Mouse (Mus musculus) forebrain, embryonic 14.5 days (tissue): ENCODE measurements around the gene Atp5s. TPM values are rescaled to one million over a fixed set of nuclear protein-coding genes. Genes with fewer than 3 reads are reported as not detected.

Source experiments
- ATAC-seq: fragments of 200-750 bp; cut with Nextera tagmentation; 2 replicates; pipeline ENCODE4 v1.8.0; 2017; ENCODE audit warnings: mild to moderate bottlenecking, moderate library complexity
- DNase-seq: peaks from one replicate; pipeline ENCODE4 v3.0.0-alpha.2; 2015; ENCODE audit warnings: low spot score
- H3K27ac ChIP-seq: fragments of 300-500 bp; sonication (generic); 2 replicates; pipeline ENCODE4 v1.5.1; 2014; ENCODE audit warnings: low read depth, mild to moderate bottlenecking, control low read depth, low read length, moderate library complexity
- H3K27me3 ChIP-seq: fragments of 300-500 bp; sonication (generic); replicated peaks from 2 replicates; pipeline ENCODE4 v1.6.1; 2014; ENCODE audit warnings: low read length, control low read depth, mixed read lengths; ENCODE audit not compliant: control insufficient read depth, insufficient read depth
- H3K36me3 ChIP-seq: fragments of 300-500 bp; sonication (generic); 2 replicates; pipeline ENCODE4 v1.6.1; 2014; ENCODE audit warnings: low read length, control low read depth; ENCODE audit not compliant: control insufficient read depth, insufficient read depth
- H3K4me1 ChIP-seq: fragments of 300-500 bp; sonication (generic); 2 replicates; pipeline ENCODE4 v1.6.1; 2014; ENCODE audit warnings: antibody characterized with exemption, low read length, control low read depth; ENCODE audit not compliant: control insufficient read depth, insufficient read depth
- H3K4me2 ChIP-seq: fragments of 300-500 bp; sonication (generic); 2 replicates; pipeline ENCODE4 v1.6.1; 2014; ENCODE audit warnings: mild to moderate bottlenecking, control low read depth, low read length
- H3K4me3 ChIP-seq: fragments of 300-500 bp; sonication (generic); 2 replicates; pipeline ENCODE4 v1.5.1; 2014; ENCODE audit warnings: low read depth, low read length, control low read depth
- H3K9ac ChIP-seq: fragments of 300-500 bp; sonication (generic); 2 replicates; pipeline ENCODE4 v1.6.1; 2014; ENCODE audit warnings: mild to moderate bottlenecking, low read length, control low read depth, moderate library complexity
- H3K9me3 ChIP-seq: fragments of 300-500 bp; sonication (generic); replicated peaks from 2 replicates; pipeline ENCODE4 v1.6.1; 2016; ENCODE audit warnings: low read length, control low read depth, mixed read lengths; ENCODE audit not compliant: control insufficient read depth
- WGBS: fragments of 180-500 bp; shearing (Covaris S2); extraction: QIAGEN DNeasy Blood & Tissue Kit; methylation state at CpG from one replicate; pipeline ENCODE4 v1.1.7; 2014; 5-methylcytosine and 5-hydroxymethylcytosine counted together
- polyA plus RNA-seq: library from polyadenylated mRNA; unstranded; fragments of >200 nt; fragmentation: Nextera tagmentation; extraction: Ambion mirVana; gene quantifications from 2 replicates; pipeline ENCODE4 v1.2.1, GENCODE M21; 2014

The Atp5s gene
- polyA plus RNA-seq, 1 experiment from 2014 or later, result 28.4 TPM

DNA sequence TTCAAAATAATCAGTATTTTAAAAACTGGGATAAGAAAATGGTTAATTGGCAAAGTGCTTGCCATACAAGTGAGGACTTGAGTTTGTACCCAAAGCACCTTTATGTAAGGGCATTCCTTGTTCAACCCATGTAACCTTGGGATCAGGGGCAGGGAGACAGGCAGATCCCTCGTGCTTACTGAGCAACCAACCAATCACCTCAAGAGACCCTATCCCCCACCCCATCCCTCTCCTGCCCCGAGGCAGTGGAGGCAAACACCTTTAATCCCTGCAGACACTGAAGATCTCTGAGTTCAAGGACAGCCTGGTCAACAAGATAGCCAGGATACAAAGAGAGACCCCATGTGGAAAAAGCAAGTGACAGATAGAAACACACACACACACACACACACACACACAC lies 1.4 kb upstream of the Atp5s start:
- H3K27me3 ChIP-seq, result no peaks in the 10 kb centered on the region
- no peak for DNase-seq
- peak overlapping the region; percentile 86 for H3K4me2 ChIP-seq
- H3K4me3 ChIP-seq, result no peak overlapping the region
- H3K36me3 ChIP-seq, result 0 out of 2 replicates have a peak, but pooled peaks cover under 1% of the 10 kb centered on the region
- H3K9me3 ChIP-seq, result 0 out of 2 replicates have a peak, but pooled peaks cover 5% of the 10 kb centered on the region
- no peak overlapping the region for H3K9ac ChIP-seq
- WGBS, result 57% methylated on average over 2 of the region's 2 CpGs
- no peak for ATAC-seq
- no peaks in the 10 kb centered on the region for H3K4me1 ChIP-seq
- no peak overlapping the region for H3K27ac ChIP-seq

DNA sequence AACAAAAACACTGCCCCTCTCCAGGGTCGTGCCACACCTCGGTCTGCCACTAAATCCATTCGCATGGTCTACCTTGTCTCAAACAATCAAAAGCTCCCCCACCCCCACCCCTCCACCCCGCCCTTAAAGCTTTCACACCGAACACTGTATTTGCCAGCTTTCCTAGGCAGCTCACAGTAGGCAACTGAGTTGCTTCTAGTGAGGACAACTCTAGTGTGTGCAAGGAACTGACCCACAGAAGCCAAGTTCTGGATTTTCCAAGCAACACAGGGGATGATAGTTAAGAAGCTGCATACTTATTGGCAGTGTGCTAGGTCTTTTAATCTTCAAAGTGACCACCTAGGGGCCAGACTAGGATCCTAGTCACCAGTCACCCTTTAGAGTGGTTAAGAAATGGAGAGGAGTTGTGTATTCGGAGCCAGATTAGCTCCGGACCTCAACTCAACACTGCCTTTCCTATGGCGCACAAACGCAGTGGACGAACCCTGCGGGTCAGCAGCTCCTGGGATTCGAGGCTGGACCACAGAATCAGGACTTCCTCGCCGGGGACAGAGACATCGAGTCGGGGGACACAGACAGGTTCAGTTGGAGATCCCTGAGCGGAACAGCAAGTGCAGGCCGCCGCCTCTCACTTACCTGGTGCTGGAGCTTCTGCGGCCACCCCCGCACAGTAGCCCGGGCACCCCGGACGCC lies 586 bp upstream of the Atp5s start:
- Histone ChIP-seq H3K36me3 (no peaks in the 10 kb centered on the region), H3K4me1 (no peaks in the 10 kb centered on the region), H3K27me3 (no peaks in the 10 kb centered on the region), H3K9me3 (0 out of 2 replicates have a peak, but pooled peaks cover 5% of the 10 kb centered on the region), H3K4me3 (peak overlapping the region; percentile 65), H3K27ac (peak overlapping the region; percentile 50; the same call in 1 of the 2 replicates), H3K9ac (peak overlapping the region; percentile 68), H3K4me2 (peak overlapping the region; percentile 86)
- WGBS, result 3% methylated on average over 24 of the region's 24 CpGs
- peak; percentile 5 for DNase-seq
- peak; percentile 15; the same call in 1 of the 2 replicates for ATAC-seq

DNA sequence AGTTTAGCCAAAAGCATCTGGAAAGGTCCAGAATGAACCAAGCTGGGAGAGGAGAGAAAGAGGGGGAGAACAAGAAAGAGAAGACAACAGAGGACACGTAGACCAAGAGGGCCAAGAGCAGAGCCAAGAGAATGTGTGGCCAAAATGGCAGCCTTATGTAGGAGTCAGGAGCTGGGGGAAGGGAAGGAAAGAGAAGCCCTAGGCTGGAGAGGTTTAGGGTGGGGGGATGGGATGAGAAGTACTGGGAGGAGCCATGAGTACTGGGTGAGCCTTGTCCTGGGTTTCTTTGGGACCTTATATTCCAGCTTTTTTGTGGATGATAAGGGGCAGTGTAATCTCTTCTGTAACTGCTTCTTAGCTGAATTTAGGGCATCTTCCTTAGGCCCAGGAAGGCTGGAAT lies 4.5 kb downstream of the Atp5s start:
- Histone ChIP-seq H3K27ac (no peak overlapping the region; the same call in 1 of the 2 replicates), H3K4me3 (no peak overlapping the region), H3K4me1 (no peaks in the 10 kb centered on the region), H3K4me2 (no peak overlapping the region), H3K9ac (no peak overlapping the region), H3K36me3 (no peaks in the 10 kb centered on the region), H3K9me3 (no peaks in the 10 kb centered on the region), H3K27me3 (no peaks in the 10 kb centered on the region)
- WGBS, result 95% methylated on average over 1 of the region's 1 CpGs
- no peak for DNase-seq
- no peak for ATAC-seq

DNA sequence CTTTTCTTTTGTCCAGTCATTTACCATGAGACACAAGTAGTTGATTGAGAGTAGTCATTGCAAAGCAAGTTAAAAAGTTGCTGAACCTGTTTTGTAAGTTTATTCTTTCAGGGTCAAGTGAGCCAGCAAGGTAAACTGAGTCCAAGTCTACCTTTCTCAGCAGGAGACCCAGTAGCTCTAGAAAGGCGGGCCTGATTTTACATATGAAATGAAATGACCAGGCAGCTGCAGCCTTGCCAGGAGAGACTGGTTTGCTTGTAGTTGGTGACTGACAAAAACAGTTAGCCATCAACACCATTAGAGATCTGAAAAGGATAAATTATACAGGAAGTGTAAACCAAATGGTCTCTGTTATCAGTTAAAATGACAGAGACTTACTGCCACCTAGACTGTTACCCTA lies 5.6 kb downstream of the Atp5s start:
- no peaks in the 10 kb centered on the region for H3K27me3 ChIP-seq
- no peak for ATAC-seq
- H3K9me3 ChIP-seq, result no peaks in the 10 kb centered on the region

DNA sequence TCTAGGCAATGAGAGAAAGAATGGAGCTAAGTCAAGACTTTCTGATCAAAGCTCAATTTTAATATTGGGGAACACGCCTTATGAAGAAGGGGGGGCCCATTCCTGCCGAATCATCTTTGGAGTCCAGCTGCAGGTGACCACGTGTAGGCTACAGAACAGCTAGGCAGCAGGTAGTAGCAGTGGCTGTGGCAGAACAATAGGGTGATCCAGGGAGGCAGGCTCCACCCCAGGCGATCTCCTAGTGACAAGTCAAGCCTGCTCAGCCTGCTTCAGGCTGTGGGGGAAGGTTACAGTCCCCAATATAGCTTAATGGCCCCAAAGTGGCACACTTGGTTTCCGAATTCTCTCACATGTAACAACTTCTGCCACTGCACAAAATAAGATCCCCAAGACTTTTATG lies 7.5 kb downstream of the Atp5s start:
- DNase-seq, result no peak
- no peak overlapping the region for H3K27ac ChIP-seq

More for the DNA sequence above, 5.6 kb downstream of the Atp5s start:
- WGBS, result 86% methylated on average over 1 of the region's 1 CpGs
- Histone ChIP-seq H3K27ac (no peak overlapping the region), H3K4me1 (no peaks in the 10 kb centered on the region), H3K9ac (no peak overlapping the region), H3K36me3 (no peaks in the 10 kb centered on the region), H3K4me2 (no peak overlapping the region), H3K4me3 (no peak overlapping the region)
- no peak for DNase-seq

DNA sequence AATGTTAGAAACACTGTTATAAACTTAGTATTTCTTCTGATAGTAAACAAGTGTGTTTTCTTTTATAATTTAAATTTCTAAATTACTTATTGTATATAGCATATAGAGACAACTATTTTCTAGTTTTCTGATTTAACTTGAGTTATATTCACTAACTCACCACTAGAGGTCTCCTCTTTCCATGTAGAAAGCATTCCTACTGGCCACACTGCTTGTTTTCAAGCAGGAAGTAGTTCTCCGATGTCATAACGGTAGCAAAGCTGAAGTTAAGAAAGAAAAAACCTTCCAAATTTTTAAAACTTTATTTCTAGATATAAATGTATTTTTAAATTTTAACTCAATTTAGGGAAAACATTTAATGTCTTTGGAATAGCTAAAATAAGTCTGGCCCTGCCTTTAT lies 8.8 kb downstream of the Atp5s start:
- Histone ChIP-seq H3K4me3 (no peak overlapping the region), H3K9ac (no peak overlapping the region), H3K4me2 (no peak overlapping the region), H3K9me3 (no peaks in the 10 kb centered on the region), H3K27ac (no peak overlapping the region), H3K36me3 (no peaks in the 10 kb centered on the region), H3K27me3 (no peaks in the 10 kb centered on the region), H3K4me1 (no peaks in the 10 kb centered on the region)
- WGBS, result 9% methylated on average over 2 of the region's 2 CpGs
- peak; percentile 86 for DNase-seq
- ATAC-seq, result peak; percentile 65; the same call in 1 of the 2 replicates

More for the DNA sequence above, 7.5 kb downstream of the Atp5s start:
- no peak overlapping the region for H3K9ac ChIP-seq
- no peaks in the 10 kb centered on the region for H3K4me1 ChIP-seq
- no peak overlapping the region for H3K4me2 ChIP-seq
- no peak for ATAC-seq
- no peaks in the 10 kb centered on the region for H3K9me3 ChIP-seq
- H3K27me3 ChIP-seq, result no peaks in the 10 kb centered on the region
- H3K36me3 ChIP-seq, result no peaks in the 10 kb centered on the region
- no peak overlapping the region for H3K4me3 ChIP-seq
- WGBS, result 46% methylated on average over 5 of the region's 5 CpGs

DNA sequence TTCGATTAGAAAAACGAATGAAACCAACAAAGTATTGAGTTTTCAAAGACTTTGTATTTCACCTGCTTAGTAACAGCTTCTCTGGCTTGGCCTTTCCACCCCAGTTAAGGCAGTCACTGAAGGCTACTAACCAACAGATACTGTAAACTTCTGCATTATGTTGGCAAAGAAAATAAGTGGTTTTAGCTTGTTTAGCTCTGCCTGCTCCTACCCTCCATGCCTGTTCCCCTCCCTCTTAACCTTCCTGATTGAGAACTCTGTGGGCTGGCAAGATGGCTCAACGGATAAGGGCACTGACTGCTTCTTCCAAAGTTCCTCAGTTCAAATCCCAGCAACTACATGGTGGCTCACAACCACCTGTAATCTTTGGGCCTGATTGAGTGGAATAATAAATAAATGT lies 9.2 kb downstream of the Atp5s start:
- no peak overlapping the region for H3K9ac ChIP-seq
- WGBS, result 83% methylated on average over 3 of the region's 3 CpGs
- H3K27me3 ChIP-seq, result no peaks in the 10 kb centered on the region
- no peaks in the 10 kb centered on the region for H3K9me3 ChIP-seq
- H3K27ac ChIP-seq, result no peak overlapping the region
- no peak overlapping the region for H3K4me2 ChIP-seq
- ATAC-seq, result no peak
- no peaks in the 10 kb centered on the region for H3K4me1 ChIP-seq
- no peak overlapping the region for H3K4me3 ChIP-seq
- no peaks in the 10 kb centered on the region for H3K36me3 ChIP-seq
- no peak for DNase-seq

DNA sequence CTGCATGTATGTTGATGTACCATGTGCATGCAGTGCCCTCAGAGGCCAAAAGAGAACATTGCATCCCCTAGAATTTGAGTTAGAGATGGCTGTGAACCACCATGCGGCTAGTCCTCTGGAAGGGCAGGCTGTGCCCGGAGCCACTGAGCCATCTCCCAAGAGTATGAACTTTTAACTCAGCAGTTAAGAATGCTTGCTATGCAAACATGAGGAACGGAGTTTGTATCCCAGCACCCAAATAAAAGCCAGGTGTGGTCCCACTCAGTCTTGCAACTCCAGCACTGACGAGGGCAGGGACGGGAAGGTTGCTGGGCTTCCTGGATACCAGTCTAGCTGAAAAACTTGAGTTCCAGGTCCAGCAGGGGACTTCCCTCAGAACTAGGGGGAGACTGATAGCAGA lies 17.2 kb downstream of the Atp5s start:
- no peak overlapping the region for H3K4me3 ChIP-seq
- H3K9ac ChIP-seq, result no peak overlapping the region
- no peaks in the 10 kb centered on the region for H3K9me3 ChIP-seq
- no peaks in the 10 kb centered on the region for H3K27me3 ChIP-seq
- no peak overlapping the region for H3K4me2 ChIP-seq
- H3K36me3 ChIP-seq, result no peaks in the 10 kb centered on the region
- H3K27ac ChIP-seq, result no peak overlapping the region
- ATAC-seq, result no peak
- no peak for DNase-seq
- WGBS, result 92% methylated on average over 5 of the region's 5 CpGs
- no peaks in the 10 kb centered on the region for H3K4me1 ChIP-seq

DNA sequence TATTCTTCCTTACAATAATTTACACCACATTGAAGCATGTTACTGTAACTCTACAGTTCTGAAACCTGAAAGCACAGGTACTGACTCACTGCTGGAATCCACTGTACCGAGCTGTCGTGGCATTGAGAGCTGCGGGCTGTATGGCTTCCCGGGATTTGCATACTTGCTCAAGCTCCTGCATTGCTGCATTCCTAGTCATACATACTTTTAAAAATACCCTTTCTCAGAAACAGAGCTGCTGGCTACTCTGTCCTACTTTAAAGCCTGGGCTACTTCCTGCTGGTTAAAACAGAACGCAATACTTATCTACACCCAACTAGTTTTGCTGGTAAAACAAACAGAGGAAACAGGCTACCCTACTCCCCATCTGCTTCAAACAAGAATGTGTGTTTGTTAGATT lies 19.4 kb downstream of the Atp5s start:
- no peaks in the 10 kb centered on the region for H3K36me3 ChIP-seq
- H3K4me2 ChIP-seq, result no peak overlapping the region
- no peaks in the 10 kb centered on the region for H3K4me1 ChIP-seq
- no peak for DNase-seq
- H3K4me3 ChIP-seq, result no peak overlapping the region
- H3K9ac ChIP-seq, result no peak overlapping the region
- 94% methylated on average over 5 of the region's 5 CpGs for WGBS
- ATAC-seq, result no peak
- no peaks in the 10 kb centered on the region for H3K9me3 ChIP-seq
- H3K27me3 ChIP-seq, result no peaks in the 10 kb centered on the region
- H3K27ac ChIP-seq, result no peak overlapping the region
